Mouse (Mus musculus) C2C12 (cell line): ENCODE measurements at regions not wholly inside any gene's neighbourhood (a gene's known extent, or its start where the extent isn't known, plus 50 kb on each side); places are given as distances from the start of the nearest gene placed in this dataset.

Experiments used
- CEBPB ChIP-seq: IDR thresholded peaks from one replicate; pipeline ENCODE4 v1.6.1; 2011; ENCODE audit warnings: low read depth, mild to moderate bottlenecking, control low read depth, moderate library complexity
- CTCF ChIP-seq: IDR thresholded peaks from one replicate; pipeline ENCODE4 v1.5.1; 2011; ENCODE audit not compliant: control insufficient read depth, insufficient read depth, insufficient read length
- FOSL1 ChIP-seq: IDR thresholded peaks from one replicate; pipeline ENCODE4 v1.8.0; 2011; ENCODE audit warnings: mild to moderate bottlenecking, low read length; ENCODE audit not compliant: poor library complexity, insufficient read depth, severe bottlenecking
- MAX ChIP-seq: IDR thresholded peaks from one replicate; pipeline ENCODE4 v1.6.1; 2011; ENCODE audit warnings: mild to moderate bottlenecking, control low read depth
- MYOD1 ChIP-seq: IDR thresholded peaks from one replicate; pipeline ENCODE4 v1.6.1; 2011; ENCODE audit warnings: low read depth; ENCODE audit not compliant: control insufficient read depth, insufficient read length
- MYOG ChIP-seq: IDR thresholded peaks from one replicate; pipeline ENCODE4 v1.6.1; 2011; ENCODE audit not compliant: control insufficient read depth, insufficient read length; ENCODE audit errors: extremely low read depth
- USF1 ChIP-seq: IDR thresholded peaks from one replicate; pipeline ENCODE4 v1.6.1; 2011; ENCODE audit warnings: low read depth, mild to moderate bottlenecking, control low read depth, moderate library complexity

- no peak for TF ChIP-seq USF1
- no peak for TF ChIP-seq CTCF
- TF ChIP-seq MYOD1, result no peak
- TF ChIP-seq MAX, result no peak
- TF ChIP-seq FOSL1, result no peak
- TF ChIP-seq MYOG, result no peak
- no peak for TF ChIP-seq CEBPB
Measured at GRCm38 (mm10) chr15:42219496-42219895, 2085.3 kb downstream of the 9330182O14Rik start.
